Mouse (Mus musculus) ES-Bruce4 (cell line): ENCODE measurements around the gene Gm15557.
"Not testable (repeated sequence)": the region's sequence is repeated elsewhere in the genome, so short reads cannot be mapped to it uniquely, and the experiment has no call there.

Experiments used
- CTCF ChIP-seq: IDR thresholded peaks from one replicate; pipeline ENCODE4 v1.8.1; 2011; ENCODE audit warnings: low read depth, low read length
- POLR2A ChIP-seq: IDR thresholded peaks from one replicate; pipeline ENCODE4 v1.8.1; 2011; ENCODE audit warnings: low read length; ENCODE audit not compliant: insufficient read depth

- TF ChIP-seq CTCF, POLR2A: not testable (repeated sequence)
Observed at GRCm38 (mm10) chr2:155925213-155925612, 15.3 kb upstream of the Gm15557 start.
